Mouse (Mus musculus): ENCODE results near the gene 4930453N24Rik. TPM values are rescaled to one million over a fixed set of nuclear protein-coding genes. Genes with fewer than 3 reads are reported as not detected.

The 4930453N24Rik gene
- total RNA-seq (2021) = 10 to 100 TPM; 21.7 to 22.0 TPM
- long read RNA-seq, full-length matches to known transcripts = 6 of 10 reads
- long read RNA-seq, partial matches to known transcripts = 0 of 10 reads
- long read RNA-seq, other reads (novel, unspliced or antisense) = 4 of 10 reads

DNA sequence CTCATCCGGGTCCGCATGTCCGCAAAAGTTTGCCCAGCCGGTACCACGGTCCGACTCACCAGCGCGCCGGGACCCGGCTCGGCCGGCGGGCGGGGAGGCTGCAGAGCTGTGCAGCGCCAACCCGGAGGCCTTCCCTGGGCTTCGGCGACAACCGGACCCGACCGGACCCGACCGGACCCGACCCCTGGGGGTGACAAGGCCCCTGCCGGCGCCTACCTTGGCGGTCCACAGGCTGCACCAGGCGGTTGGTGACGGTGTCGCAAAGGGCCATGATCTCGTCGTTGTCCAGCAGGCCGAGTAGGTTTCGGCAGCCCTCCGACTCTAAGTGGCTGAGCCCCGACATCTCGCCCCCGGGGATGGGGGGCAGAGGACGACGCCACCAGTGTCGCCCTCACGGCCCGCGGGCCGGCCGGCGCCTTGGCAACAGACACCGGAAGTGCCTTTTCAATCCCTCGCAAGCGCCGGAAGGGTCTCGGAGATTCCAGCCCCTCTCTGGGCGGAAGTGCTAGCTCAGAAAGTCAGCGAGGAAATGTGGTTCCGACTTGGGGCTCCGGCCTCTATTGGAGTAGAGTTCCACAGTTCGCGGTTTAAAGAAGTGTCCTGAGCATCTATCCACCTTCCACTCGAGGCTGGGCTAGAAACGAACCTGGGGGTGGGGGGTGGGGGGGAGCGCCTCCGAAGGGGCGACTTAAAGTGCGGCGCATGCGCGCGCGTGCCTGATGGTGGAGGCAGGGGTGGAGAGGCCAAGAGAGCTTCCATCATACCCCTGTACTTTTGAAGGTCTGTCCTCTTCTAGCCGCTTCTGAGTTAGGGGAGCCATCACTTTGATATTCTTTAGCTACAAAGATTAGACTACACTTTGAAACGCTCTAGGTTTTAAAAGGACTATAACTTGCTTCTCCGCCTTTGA lies at the start of gene 4930453N24Rik:
4930453N24Rik (minus strand) TSS at position 641 of the 910 bp plus-strand sequence.
- DNase-seq (ENCODE audit: low spot score in 2 of 2) = peak; percentile 76 to 87

DNA sequence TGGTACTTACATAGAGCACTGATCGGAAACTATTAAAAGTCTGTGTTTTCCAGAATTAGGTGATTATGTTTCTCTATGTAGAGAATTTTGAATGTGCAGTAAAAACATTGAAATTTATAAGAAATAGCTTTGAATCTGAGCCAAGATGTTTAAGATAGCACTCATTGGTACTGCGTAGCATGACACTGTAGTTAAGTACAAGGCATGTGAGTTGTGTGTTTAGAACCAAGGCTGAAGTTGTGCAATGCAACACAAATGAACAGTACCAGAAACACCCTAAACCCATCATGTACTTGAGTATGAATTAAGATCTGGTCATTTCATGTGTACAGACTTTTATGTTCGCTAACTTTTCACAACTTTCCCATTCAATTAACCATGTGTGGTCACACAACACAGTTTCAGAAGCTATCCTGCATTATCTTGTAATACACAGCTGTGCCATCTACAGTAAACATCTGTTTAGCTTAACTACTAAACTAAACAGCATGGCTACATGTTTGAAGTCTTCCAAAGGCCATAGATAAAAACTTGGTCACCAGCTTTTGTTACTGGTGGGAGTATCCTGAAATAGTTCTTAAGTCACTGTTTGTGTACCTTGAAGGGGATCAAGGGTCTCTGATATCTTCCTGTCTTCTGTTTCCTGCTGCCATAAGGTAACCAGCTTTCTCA lies 46.3 kb upstream of the 4930453N24Rik start:
- no peak for DNase-seq (ENCODE audit: low spot score in 2 of 2)

DNA sequence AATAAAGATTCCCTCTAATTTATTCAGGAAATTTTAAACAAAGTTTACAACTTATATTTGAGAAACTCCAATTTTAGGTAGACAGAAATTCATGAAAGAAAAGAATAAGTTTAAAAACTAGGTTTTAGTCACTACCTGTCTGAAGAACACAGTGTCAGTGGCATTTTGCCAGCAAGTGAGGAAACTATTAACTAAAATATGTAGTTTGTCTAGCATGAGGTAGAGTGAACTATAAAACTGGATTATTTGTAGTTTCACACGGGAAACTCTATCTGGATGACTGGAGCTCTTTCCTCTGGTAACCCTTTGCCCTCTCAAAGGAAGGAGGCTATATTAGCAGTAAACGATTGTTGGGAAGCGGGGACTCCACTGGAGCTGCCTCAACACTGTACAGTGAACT lies 32.1 kb upstream of the 4930453N24Rik start:
- no peak for DNase-seq (ENCODE audit: low spot score in 2 of 2)

DNA sequence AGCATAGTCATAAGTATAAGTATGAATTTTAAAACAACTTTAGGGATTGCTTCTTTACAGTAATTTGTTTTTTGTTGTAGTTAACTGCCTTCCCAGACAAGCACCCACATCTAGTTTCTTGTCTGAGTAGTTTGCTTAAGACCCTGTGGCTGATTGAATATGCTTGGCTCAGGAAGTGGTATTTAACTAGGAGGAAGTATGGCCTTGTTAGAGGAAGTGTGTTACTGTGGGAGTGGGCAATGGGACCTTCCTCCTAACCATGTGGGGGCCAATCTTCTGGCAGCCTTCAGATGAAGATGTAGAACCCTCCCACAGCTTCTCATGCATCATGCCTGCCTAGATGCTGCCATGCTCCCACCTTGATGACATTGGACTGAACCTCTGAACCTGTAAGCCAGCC lies 30.7 kb upstream of the 4930453N24Rik start:
- DNase-seq (ENCODE audit: low spot score in 2 of 2) = no peak

DNA sequence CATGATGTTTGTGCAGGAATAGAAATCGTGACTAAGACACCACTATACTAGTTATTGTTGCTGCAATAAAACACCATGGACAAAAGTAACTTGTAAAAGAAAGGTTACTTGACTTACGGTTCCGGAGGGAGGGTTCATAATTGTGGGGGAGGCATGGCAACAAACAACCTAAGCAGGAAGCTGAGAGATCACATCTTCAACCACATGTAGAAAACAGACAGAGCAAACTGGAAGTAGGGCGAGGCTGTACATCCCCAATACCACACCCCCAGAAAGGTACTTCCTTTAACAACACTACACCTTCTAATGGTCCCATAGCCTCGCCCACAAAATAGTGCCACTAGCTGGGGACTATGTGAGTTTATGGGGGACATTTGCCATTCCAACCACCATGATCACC lies 29.4 kb upstream of the 4930453N24Rik start:
- no peak for DNase-seq (ENCODE audit: low spot score in 2 of 2)

DNA sequence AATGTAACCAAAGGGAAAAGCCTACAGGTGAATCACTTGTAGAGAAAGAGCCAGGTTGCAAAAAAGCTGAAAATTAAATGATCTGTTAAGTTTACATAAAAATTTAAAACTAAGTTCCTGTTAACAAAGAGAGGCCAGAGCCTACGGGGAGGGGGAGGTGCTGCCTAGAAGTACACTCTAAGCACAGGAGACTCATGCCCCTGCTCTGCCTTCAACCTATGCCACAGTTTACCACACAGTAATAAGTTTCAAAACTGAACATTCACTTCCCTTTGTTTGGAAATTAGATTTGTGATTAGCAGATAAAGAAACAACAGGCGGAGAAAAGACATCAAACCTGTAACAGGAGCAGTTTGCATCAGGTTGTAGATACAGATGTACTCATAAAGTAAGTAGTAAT lies 23.8 kb upstream of the 4930453N24Rik start:
- no peak for DNase-seq (ENCODE audit: low spot score in 2 of 2)

DNA sequence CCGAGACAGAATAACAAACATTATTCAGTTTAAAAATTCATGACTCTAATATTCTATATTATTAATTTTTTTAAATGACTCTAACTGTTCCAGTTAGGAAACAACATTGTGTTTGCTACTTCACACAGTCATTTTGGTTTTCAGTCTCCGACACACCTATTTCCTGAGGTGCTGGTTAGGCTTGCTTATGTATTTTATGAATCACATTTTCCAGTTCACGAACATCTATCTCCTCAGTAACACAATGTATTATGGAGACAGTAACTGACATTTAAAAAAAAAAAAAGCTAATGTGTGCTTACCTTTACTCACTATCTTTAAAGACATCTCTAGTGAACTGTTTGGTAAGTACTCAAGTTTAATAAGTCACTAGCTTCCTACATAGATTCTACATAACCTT lies 18.7 kb upstream of the 4930453N24Rik start:
- no peak for DNase-seq (ENCODE audit: low spot score in 2 of 2)

DNA sequence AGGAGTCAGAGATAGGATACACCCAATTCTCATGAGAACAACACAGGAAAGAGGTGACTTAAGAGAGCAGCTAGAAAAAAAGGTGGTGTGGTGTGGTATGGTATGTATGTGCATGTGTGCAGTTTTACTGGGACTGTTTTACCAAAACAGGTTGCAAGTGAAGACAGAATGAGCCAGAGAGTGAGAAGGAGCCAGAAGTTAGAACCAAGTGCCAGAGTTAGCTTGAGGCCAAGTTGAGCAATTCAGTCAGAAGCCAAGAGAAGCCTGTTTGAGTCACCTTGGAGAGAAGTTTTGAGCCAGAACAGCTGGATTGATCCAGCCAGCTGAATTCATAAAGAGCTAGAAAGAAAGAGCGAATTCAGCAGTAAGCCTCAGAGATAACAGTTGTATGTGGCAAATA lies 4.6 kb upstream of the 4930453N24Rik start:
- no peak for DNase-seq (ENCODE audit: low spot score in 2 of 2)

DNA sequence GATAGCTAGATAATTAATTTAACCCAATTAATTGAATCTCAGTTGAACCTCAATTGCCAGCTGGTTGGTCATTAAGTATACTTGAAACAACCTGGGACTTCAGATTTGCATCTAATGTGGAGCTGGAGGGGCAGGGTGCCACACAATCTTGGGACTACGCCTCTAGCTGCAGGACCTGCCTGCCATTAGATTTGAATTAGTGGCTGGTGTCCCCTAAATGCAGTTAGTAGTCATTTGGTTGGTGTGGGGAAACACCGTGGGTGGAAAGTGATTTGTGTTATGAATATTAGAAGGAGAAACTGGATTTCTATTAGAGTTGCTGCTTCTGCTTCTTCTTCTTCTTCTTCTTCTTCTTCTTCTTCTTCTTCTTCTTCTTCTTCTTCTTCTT lies 464 bp upstream of the 4930453N24Rik start:
- DNase-seq (ENCODE audit: low spot score in 2 of 2) = no peak

DNA sequence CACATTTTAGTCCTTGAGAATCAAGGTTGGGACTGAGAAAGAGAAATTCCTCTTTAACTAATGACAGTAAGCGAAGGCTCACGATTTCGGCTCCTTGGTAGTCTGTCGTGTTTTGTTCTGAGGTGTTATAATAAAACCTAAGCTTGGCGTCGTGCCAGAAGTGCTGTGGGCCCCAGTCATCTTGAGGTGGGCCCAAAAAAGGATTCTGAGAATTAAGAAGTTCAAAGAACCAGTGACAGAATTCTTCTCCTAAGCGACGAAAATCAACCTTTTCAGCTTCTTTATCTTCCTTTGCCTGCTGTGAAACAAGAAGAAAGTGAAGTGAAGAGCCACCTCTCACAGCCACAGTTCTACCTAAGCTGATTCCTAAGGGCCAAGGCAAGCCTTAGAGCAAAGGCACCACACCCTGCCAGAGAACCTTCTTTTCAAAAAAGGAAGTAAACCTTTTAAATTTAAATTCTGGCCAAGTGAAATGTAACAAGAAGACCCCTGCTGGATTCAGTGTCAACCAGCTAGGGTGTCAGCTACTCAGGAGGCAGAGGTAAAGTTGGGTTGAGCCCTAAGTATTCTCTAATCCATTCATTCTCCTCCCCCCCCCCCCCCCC lies 4.2 kb downstream of the 4930453N24Rik start:
- no peak for DNase-seq (ENCODE audit: low spot score in 2 of 2)

DNA sequence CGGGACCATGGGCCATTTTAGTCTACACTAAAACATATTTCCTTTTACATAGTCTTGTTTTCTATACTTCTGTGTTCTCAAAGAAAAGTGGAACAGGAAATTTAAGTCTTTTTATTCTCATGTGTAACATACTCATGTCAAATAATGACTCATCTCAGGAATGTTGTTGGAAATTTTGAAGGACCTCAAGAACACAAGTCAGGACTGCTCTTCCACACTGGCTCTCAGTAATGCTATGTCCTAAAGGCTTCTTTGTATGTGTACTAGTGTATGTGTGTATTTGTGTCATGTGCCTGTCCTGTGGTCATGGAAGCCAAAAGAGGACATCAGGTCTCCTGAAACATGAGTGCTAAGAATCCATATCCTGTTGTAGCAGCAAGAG lies 11.7 kb downstream of the 4930453N24Rik start:
- no peak for DNase-seq (ENCODE audit: low spot score in 2 of 2)

DNA sequence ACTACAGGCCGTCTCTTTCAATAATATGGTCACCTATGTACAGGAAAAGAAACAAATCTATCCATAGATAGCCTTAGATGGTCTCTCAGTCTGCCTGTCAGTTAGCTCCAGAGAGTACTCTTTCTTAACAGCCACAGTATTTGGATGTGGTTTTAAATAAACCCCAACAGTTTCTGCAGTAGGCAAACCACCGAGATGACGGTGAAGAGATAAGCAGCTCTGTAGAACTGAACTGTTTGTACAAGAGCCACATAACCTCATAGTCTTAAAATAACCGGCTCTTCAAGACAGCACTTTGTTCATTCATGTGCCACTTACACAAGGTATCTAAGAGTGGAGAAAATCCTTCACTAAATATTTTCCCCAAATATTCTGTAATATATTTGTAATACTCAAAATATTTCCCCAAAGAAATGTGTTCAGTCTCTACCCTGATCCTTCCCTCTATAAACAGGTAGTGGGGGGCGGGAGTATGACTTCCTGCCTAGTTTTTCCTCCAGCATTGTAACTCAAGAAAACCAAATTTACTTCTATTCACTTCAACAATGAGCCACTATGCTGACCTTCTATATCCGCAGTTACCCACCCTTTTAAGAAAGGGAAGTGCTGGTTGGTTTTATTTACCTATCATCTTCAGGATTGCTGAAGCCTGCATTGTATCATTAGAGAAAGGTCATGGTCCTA lies 12.3 kb downstream of the 4930453N24Rik start:
- no peak for DNase-seq (ENCODE audit: low spot score in 2 of 2)

DNA sequence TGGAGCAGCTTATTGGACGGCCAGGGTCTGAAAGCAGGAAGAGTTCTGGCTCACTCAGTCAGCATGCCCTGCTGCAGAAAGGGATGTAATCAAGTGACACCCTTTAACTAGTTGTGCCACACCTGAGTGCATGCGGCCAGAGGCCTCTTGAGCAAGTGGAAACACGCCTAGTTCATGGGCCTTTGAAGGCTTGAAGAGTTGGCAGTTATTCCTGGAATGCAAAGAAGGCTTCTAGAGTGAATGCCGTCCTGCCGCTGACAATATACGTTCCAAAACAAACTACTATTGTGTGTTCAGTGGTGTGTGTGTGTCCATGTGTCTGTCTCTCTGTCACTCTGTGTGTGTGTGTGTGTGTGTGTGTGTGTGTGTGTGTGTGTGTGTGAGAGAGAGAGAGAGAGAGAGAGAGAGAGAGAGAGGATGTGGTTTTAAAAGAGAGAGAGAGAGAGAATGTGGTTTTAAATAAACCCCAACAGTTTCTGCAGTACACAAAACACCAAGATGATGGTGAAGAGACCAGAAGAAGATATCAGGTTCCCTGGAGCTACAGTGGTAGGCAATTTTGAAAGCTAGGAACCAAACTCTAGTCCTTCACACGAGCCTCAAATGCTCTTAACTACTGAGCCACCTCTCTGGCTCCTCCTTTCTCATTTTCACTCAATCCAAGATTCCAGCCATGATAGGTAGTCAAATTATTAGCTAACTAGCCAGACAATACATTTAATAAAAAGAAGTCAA lies 13.1 kb downstream of the 4930453N24Rik start:
- DNase-seq (ENCODE audit: low spot score in 2 of 2) = no peak

DNA sequence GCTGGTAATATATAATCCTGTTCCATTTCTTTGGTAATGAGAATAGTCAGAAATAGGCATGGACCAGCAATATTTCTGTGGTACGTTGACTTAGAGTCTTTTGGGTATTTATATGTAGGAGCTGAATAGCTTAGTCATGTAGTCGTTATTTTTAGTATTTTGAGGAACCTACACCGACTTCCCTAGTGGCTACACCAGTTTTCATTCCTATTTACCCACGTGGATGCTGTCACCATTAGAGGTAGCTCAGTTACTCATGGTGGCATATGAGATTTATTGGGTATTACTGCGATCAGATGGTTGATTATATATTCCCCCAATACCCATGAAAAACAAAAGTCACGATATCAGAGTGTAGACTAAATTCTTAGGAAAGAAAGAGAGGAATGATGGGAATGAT lies 14.6 kb downstream of the 4930453N24Rik start:
- no peak for DNase-seq (ENCODE audit: low spot score in 2 of 2)

DNA sequence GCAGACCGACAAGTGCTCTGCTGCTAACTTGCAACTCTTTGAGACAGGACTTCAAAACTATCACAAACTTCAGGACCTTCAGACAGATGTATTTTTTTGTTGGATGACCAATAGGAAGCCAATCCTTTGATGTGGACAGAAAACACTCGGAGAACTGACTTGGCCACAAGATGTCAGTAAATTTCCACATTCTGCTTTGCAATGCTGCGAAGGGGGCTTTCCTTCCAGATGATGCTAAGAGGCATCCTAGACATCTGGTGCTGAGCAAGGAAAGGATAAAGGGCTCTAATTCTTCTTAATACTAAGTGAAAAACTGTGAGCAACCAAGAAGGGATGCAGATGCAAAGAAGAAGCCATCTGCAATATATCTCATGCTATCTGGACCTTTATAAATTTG lies 16.2 kb downstream of the 4930453N24Rik start:
- DNase-seq (ENCODE audit: low spot score in 2 of 2) = peak in 1 of 2 experiments; percentile 18

DNA sequence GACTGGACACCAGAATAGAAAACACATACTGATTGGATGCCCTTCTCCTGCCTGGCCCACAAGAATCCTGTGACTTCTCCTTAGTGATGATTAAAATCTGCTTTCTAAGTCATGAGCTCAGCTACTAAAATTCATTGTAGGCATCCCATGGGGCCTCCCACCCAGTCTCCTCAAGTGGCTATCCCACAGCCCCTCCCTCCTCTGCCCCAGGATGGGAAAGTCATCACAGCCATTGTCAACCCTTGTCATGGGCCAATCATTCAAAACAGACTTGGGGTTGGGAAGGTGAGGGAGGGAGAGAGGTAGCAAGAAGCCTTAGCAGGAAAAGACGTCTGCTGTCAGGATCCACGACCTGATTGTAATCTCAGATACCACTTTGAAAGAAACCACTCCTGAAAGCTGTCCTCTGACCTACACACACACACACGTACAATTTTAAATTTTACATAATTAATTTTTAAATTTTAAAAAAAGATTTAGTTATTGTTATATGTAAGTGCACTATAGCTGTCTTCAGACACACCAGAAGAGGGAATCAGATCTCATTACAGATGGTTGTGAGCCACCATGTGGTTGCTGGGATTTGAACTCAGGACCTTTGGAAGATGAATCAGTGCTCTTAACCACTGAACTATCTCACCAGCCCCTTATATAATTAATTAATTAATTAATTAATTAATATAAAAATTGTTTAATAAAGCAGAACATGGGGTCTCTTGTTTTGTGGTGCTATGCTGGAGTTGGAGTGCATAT lies 16.8 kb downstream of the 4930453N24Rik start:
- no peak for DNase-seq (ENCODE audit: low spot score in 2 of 2)

DNA sequence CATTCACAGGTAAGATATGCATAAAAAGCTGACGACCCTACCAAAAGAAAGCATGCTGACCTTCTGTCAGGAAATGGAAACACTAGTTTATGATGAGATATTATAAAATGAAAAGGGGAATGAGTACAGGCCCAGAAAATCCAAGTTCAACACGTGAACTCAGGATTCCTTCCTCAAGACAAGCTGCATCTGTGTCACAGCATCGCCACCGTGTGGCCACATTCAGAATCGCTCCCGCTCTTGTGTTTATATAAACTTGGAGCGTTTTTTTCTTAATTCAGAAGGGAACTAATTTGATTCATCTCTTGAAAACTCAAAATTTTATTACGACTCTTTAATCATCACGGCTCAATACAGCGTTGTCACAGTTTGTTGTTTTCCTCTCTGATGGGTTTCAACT lies 22.7 kb downstream of the 4930453N24Rik start:
- peak; percentile 35 to 86 for DNase-seq (ENCODE audit: low spot score in 2 of 2)

DNA sequence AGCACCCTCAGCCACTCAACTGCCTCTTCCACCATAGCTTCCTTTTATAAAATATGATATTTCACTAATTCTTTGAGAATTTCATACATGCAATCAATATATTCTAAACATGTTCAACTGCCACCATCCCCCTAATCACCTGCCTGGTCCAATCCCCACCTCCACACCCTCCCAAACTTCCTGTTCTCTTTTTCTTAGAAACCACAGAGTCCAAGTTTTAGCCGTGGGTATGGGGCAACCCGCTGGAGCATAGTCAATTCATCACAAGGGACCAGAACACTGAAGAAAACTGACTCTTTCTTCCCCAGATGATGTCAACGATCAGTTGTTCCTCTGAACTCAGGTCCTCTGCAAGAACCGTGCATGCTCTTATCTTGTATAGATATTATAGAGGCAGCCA lies 25.9 kb downstream of the 4930453N24Rik start:
- no peak for DNase-seq (ENCODE audit: low spot score in 2 of 2)

DNA sequence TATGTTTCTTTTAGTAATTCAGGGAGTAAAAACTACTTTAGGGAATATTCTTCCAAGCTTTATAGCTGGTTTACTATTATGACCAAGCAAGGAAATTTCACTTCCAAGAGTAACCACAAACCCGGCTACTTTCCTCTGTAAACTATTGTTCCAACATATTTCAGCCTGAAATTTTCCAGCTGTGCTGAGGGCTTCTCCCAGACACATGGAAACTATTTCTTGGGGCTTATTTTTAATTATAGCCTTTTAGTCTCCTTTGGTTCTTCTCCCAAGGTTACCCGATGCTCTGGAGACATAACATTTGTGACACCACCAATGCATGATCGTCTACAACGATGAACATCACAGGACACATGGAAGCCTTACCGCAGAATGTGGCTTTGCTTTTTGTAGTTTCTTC lies 33.7 kb downstream of the 4930453N24Rik start:
- no peak for DNase-seq (ENCODE audit: low spot score in 2 of 2)
